Mouse (Mus musculus) liver, embryonic 14.5 days (tissue): ENCODE results near the gene Mamdc2.

ENCODE experiments used
- CTCF ChIP-seq: IDR thresholded peaks from 2 replicates; pipeline ENCODE4 v1.5.1; 2016; ENCODE audit warnings: antibody characterized with exemption, low read depth, control low read depth
- EP300 ChIP-seq: IDR thresholded peaks from 2 replicates; pipeline ENCODE4 v1.6.1; 2016; ENCODE audit warnings: antibody characterized with exemption, low read depth

GRCm38 (mm10) chr19:23388862-23389272 lies 59.4 kb downstream of the Mamdc2 start:
- no peak for TF ChIP-seq CTCF
- TF ChIP-seq EP300: no peak
